Mouse (Mus musculus): ENCODE measurements around the gene Mrps26.

GRCm38 (mm10) chr2:130564983-130565382 is 1.4 kb downstream of the Mrps26 start:
- TF ChIP-seq MYOG (IDR thresholded peaks at IDR 0.05; ENCODE audit: control insufficient read depth, extremely low read depth, insufficient read length) (no peak), CTCF (IDR thresholded peaks at IDR 0.05; ENCODE audit: control insufficient read depth, insufficient read depth, insufficient read length) (no peak), MAX (IDR thresholded peaks at IDR 0.05) (no peak)

All from C2C12 (cell line).